Mouse (Mus musculus): Measurements from ENCODE around the gene Ackr1. TPM values are rescaled to one million over a fixed set of nuclear protein-coding genes. Genes with fewer than 3 reads are reported as not detected.

Gene Ackr1
- polyA plus RNA-seq, 1 experiment from 2014 or later = 0.78 TPM

DNA sequence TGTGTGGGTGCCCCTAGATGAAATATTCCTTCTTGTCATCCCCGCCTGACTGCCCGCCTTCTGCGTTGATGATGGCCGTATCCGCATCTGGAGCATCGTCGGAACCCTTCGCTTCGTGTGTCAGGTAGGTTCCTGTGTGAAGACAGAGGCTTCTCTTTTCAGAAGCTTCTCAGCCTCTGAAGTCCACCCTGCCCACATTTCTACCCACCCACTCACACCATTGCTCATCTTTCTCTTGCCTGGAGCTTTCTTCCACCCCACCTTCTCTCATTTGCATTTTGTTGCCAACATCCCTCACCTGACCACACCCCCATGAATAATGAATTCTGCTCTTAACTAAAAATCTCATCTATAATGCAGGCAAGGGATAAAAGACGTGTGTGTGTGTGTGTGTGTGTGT is 3.5 kb upstream of the Ackr1 start:
- Histone ChIP-seq H3K27ac (no peak overlapping the region), H3K4me3 (no peak overlapping the region), H3K27me3 (ENCODE audit: low read depth, poor library complexity, severe bottlenecking) (no peaks in the 10 kb centered on the region), H3K9me3 (replicated peaks) (no peaks in the 10 kb centered on the region), H3K4me1 (no peaks in the 10 kb centered on the region), H3K36me3 (no peaks in the 10 kb centered on the region)
- DNase-seq (ENCODE audit: low spot score) = no peak
- WGBS = 91% methylated on average over 10 of the region's 10 CpGs

DNA sequence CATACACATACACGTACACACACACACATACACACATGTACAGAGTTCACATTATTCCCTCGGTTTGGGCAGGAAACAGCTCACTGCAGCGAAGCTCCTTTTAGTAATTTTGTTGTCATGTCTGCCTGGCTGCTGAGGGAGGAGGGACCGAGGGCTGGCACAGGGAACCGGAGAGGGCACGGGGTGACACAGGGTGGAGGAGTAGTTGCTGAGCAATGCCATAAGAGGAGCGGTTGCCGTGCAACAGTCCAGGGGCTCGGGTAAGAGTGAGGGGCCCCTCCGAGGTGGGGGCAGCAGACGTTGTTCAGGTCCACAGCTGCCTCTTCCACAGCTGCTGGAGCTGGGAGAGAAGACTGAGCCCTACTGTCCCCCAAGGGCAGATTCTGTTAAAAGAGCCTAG is 2.4 kb upstream of the Ackr1 start:
- 78% methylated on average over 11 of the region's 11 CpGs for WGBS
- no peak overlapping the region for H3K4me3 ChIP-seq
- H3K9me3 ChIP-seq (replicated peaks) = no peaks in the 10 kb centered on the region
- no peaks in the 10 kb centered on the region for H3K27me3 ChIP-seq (ENCODE audit: low read depth, poor library complexity, severe bottlenecking)
- H3K4me1 ChIP-seq = no peaks in the 10 kb centered on the region
- no peak overlapping the region for H3K27ac ChIP-seq
- DNase-seq (ENCODE audit: low spot score) = no peak
- H3K36me3 ChIP-seq = no peaks in the 10 kb centered on the region

DNA sequence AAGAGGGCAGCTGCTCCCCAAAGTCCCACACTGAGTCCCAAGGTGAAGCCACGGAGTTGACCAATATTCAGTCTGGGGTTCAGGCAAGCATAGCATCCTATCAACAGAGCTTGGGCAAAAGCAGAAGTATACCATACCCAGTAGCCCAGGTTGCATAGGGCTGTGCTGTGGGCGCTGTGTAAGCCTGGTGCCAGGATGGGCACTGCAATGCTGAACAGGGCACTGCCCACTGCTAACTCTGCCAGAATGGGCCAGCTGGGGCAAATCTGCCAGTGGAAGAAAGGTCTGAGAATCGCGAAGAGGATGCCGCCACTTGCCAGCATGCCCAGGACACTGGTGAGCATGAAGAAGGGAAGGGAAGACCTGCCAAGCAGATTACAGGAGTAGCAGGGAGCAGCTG is 1.1 kb downstream of the Ackr1 start:
- no peak for DNase-seq (ENCODE audit: low spot score)
- Histone ChIP-seq H3K4me1 (no peaks in the 10 kb centered on the region), H3K27me3 (ENCODE audit: low read depth, poor library complexity, severe bottlenecking) (no peaks in the 10 kb centered on the region), H3K9me3 (replicated peaks) (no peaks in the 10 kb centered on the region), H3K4me3 (no peak overlapping the region), H3K27ac (no peak overlapping the region), H3K36me3 (no peaks in the 10 kb centered on the region)
- WGBS = 89% methylated on average over 5 of the region's 5 CpGs

DNA sequence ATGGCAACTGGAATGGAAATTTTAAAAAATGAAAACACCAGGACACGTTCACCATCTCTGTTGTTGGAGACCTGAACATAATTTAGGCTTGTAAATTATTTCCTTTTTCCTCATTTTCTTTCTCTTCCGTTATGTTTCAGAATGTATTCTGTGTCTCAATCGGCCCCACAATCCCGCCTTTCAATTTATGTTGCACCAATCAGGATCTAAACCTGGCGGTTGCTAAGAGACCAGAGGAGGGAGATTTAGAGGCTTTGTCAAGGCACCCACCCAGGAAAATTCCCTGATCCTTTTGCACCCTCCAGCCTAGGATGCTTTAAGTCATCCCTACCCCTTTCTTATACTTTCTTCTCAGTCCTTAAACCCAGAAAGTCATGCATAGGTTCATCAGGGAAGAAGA is 3.8 kb downstream of the Ackr1 start:
- H3K27ac ChIP-seq = no peak overlapping the region
- H3K4me1 ChIP-seq = no peaks in the 10 kb centered on the region
- no peak for DNase-seq (ENCODE audit: low spot score)
- H3K27me3 ChIP-seq (ENCODE audit: low read depth, poor library complexity, severe bottlenecking) = no peaks in the 10 kb centered on the region
- H3K9me3 ChIP-seq (replicated peaks) = no peaks in the 10 kb centered on the region
- no peak overlapping the region for H3K4me3 ChIP-seq
- WGBS = 81% methylated on average over 5 of the region's 5 CpGs
- no peaks in the 10 kb centered on the region for H3K36me3 ChIP-seq

DNA sequence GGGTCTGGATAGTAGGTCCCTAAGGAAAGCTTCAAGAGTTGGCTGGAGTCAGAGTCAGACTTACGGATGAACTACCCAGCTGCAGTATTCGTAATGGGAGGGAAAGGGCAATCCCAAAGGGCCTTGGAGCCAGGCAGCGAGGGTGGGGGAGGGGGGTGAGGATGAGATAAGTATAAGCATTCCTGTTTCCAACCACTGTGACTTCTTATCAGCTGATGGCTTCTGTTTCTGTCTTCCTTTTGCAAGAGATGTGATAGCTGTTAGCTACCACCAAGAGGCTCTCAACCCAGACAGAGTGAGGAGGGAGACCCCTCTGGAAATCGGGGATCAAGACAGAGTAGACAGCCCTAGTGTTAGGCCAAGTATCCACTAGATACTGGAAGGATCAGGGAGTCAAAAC is 4.4 kb downstream of the Ackr1 start:
- WGBS = 60% methylated on average over 4 of the region's 4 CpGs
- H3K4me1 ChIP-seq = no peaks in the 10 kb centered on the region
- H3K9me3 ChIP-seq (replicated peaks) = no peaks in the 10 kb centered on the region
- no peak overlapping the region for H3K27ac ChIP-seq
- no peaks in the 10 kb centered on the region for H3K36me3 ChIP-seq
- no peak overlapping the region for H3K4me3 ChIP-seq
- DNase-seq (ENCODE audit: low spot score) = no peak
- no peaks in the 10 kb centered on the region for H3K27me3 ChIP-seq (ENCODE audit: low read depth, poor library complexity, severe bottlenecking)

DNA sequence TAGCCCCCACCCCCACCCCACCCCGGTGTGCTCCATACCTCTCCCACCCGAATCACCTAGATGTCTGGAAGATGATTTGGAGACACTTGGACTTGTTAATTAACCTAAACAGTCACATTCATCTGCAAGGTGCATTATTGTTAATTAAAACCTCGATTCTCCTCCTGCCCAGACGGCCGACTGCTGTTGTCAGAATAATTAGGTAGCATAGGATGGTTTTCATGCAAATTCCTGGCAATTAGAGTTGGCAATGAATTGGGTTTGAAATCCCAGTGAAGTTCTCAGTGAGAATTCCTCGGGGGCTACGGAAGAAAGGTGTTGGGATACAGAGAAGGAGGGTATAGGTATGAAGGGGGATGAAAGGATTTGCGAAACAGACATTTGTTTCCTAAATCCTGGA is 5.1 kb downstream of the Ackr1 start:
- WGBS = 72% methylated on average over 8 of the region's 8 CpGs
- Histone ChIP-seq H3K9me3 (replicated peaks) (no peaks in the 10 kb centered on the region), H3K4me3 (no peak overlapping the region), H3K27me3 (ENCODE audit: low read depth, poor library complexity, severe bottlenecking) (no peaks in the 10 kb centered on the region), H3K36me3 (no peaks in the 10 kb centered on the region), H3K27ac (no peak overlapping the region), H3K4me1 (no peaks in the 10 kb centered on the region)
- no peak for DNase-seq (ENCODE audit: low spot score)

DNA sequence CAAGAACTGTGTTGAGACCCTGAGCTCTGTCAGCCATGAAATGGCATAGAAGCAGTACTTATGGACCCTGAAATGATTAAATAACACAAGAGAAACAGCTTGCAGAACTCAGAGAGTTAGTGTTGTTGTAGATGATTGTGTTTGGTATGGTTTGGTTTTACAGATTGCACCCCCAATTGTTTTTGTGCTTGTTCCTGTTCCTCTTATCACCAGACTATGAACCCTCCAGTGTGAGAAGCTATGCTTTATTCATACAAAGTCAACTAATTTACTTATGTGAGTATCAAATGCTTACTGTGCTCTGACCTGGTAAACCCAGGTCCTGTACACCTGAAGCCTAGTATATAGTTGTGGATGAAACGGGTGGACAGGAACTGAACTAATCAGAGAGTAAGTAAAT is 7.0 kb downstream of the Ackr1 start:
- H3K4me3 ChIP-seq = no peak overlapping the region
- H3K27me3 ChIP-seq (ENCODE audit: low read depth, poor library complexity, severe bottlenecking) = no peaks in the 10 kb centered on the region
- H3K4me1 ChIP-seq = no peaks in the 10 kb centered on the region
- WGBS = 75% methylated on average over 1 of the region's 1 CpGs
- H3K27ac ChIP-seq = no peak overlapping the region
- H3K36me3 ChIP-seq = no peaks in the 10 kb centered on the region
- no peaks in the 10 kb centered on the region for H3K9me3 ChIP-seq (replicated peaks)
- DNase-seq (ENCODE audit: low spot score) = no peak

DNA sequence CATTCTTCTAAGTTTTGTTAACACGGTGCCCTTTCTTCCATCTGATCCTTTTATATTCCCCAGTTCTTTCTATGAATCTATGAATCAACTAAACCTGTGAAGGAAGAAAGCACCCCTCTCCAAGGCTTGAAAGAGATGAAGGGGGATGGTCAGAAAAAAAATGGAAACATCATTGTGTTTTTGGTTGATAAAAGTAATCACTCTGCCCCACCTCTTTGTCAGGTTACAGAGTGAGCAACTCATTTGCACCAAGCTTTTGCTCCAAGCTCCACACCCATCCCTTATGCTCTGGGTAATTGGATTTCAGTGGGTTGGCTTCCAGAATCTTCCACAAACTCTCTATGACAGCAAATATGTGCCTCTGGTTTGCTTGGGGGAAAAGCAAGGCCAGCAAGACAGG is 8.2 kb downstream of the Ackr1 start:
- no peaks in the 10 kb centered on the region for H3K4me1 ChIP-seq
- H3K4me3 ChIP-seq = no peak overlapping the region
- no peaks in the 10 kb centered on the region for H3K27me3 ChIP-seq (ENCODE audit: low read depth, poor library complexity, severe bottlenecking)
- DNase-seq (ENCODE audit: low spot score) = no peak
- H3K36me3 ChIP-seq = no peaks in the 10 kb centered on the region
- 86% methylated on average over 1 of the region's 1 CpGs for WGBS
- no peaks in the 10 kb centered on the region for H3K9me3 ChIP-seq (replicated peaks)
- H3K27ac ChIP-seq = no peak overlapping the region

DNA sequence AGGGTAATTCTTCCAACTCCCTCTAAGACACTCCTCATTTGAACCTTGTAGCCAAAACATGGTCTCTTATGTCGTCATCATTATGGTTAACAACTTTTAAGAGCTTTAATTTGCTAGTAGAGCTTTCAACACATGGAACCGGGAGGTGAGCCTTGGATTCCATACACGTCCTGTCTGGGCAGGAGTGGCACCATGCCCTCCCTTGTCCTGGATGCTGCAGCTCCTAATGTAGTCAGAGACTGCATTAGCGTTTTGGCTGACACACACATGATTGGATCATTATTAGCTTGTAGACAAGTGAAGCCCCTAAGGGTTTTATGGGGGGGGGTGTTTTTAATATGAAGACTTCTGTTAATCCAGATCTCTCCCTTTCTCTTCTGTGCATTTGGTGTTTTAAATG is 8.6 kb downstream of the Ackr1 start:
- H3K4me1 ChIP-seq = no peaks in the 10 kb centered on the region
- H3K27me3 ChIP-seq (ENCODE audit: low read depth, poor library complexity, severe bottlenecking) = no peaks in the 10 kb centered on the region
- 76% methylated on average over 4 of the region's 4 CpGs for WGBS
- no peak for DNase-seq (ENCODE audit: low spot score)
- no peaks in the 10 kb centered on the region for H3K36me3 ChIP-seq
- no peaks in the 10 kb centered on the region for H3K9me3 ChIP-seq (replicated peaks)
- H3K4me3 ChIP-seq = no peak overlapping the region
- H3K27ac ChIP-seq = no peak overlapping the region

DNA sequence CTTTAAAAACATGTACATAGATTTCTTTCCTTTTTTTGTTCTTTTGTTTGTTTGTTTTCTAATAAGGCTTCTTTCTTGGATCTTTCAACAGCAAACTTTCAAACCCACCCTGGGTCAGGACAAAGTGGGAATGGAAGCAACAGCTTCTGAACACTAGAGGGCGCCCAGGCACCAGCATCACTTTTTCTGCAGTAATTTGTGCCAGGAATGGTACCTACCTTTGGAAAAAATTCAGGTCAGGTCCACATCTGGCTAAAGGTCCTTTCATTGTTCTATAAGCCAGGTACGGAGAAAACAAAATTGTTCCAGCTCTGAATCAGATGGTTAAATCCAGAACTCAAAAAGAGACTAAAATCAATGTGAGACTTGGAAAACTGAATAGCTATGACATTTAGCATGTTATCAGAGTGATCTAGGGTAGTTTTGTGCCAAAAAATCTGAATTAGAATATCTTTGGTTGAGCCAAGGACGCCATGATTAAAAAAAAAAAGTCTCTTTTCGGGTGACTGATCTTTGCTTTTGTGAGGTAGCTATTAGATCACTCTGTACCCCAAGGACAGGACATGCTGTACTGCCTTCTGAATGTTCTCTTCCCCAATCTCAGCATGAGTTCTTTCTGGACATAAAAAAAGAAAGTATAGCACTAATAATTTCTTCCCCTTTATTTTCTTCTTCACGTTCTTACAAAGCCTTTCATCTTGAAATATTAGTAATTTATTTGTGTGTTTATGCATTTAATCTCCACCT is 9.5 kb downstream of the Ackr1 start:
- H3K27me3 ChIP-seq (ENCODE audit: low read depth, poor library complexity, severe bottlenecking) = no peaks in the 10 kb centered on the region
- no peaks in the 10 kb centered on the region for H3K36me3 ChIP-seq
- WGBS = 39% methylated on average over 5 of the region's 5 CpGs
- no peak overlapping the region for H3K27ac ChIP-seq
- peak; percentile 58 for DNase-seq (ENCODE audit: low spot score)
- no peaks in the 10 kb centered on the region for H3K9me3 ChIP-seq (replicated peaks)
- H3K4me3 ChIP-seq = no peak overlapping the region
- H3K4me1 ChIP-seq = no peaks in the 10 kb centered on the region

DNA sequence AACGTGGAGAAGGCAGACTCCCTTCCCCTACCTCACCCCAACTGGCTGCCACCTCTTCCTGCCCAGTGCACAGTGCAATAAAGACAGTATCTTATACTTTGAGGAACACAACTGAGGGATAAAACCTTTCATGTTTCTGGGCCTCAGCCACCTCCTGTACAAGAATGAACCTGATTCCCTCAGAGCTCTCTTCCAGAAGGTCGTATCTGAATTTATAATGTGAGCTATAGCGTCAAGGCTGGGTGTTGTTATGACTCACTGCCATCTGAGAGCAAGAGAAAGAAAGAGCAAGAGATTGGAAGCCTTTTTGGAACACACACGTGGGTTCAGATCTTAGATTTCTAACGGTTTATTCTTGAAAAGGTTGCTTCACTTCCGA is 11.3 kb downstream of the Ackr1 start:
- WGBS = 72% methylated on average over 6 of the region's 6 CpGs
- Histone ChIP-seq H3K4me3 (no peak overlapping the region), H3K9me3 (replicated peaks) (no peaks in the 10 kb centered on the region)

DNA sequence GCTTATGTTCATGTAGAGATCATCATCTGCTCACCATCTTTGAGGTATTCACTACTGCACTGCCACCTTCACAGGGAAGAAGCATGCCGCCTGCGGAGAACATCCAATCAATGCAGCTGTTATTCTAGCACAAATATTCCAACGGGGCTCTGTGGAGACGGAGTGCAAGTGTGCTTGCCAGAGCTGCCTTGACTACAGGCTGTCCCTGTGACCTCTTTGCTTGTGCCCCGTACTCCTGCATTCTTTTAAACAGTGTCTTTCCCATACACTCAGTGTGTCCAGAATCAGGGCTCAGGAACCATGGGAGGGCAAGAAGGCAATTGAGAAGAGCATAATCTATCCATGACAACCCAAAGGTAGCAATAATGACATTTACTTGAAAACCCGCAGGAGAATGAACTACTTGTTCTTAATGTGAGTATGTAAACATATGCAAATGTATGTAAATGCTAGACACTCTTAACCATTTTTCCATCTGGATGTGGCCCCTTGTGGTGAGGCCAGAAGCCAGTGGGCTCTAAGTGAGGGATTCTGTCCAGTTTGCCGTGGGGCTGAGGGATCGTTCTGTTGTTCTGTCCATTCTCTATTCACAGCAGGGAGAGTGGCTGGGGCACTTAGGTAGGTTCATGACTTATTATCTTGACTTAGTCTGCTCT is 11.8 kb downstream of the Ackr1 start:
- Histone ChIP-seq H3K9me3 (replicated peaks) (no peaks in the 10 kb centered on the region), H3K27ac (no peak overlapping the region), H3K4me3 (no peak overlapping the region), H3K36me3 (no peaks in the 10 kb centered on the region), H3K4me1 (no peaks in the 10 kb centered on the region), H3K27me3 (ENCODE audit: low read depth, poor library complexity, severe bottlenecking) (no peaks in the 10 kb centered on the region)
- 83% methylated on average over 8 of the region's 8 CpGs for WGBS
- DNase-seq (ENCODE audit: low spot score) = no peak

More for the DNA sequence above, 11.3 kb downstream of the Ackr1 start:
- H3K27ac ChIP-seq = no peak overlapping the region
- no peaks in the 10 kb centered on the region for H3K27me3 ChIP-seq (ENCODE audit: low read depth, poor library complexity, severe bottlenecking)
- H3K36me3 ChIP-seq = no peaks in the 10 kb centered on the region
- no peaks in the 10 kb centered on the region for H3K4me1 ChIP-seq
- no peak for DNase-seq (ENCODE audit: low spot score)

DNA sequence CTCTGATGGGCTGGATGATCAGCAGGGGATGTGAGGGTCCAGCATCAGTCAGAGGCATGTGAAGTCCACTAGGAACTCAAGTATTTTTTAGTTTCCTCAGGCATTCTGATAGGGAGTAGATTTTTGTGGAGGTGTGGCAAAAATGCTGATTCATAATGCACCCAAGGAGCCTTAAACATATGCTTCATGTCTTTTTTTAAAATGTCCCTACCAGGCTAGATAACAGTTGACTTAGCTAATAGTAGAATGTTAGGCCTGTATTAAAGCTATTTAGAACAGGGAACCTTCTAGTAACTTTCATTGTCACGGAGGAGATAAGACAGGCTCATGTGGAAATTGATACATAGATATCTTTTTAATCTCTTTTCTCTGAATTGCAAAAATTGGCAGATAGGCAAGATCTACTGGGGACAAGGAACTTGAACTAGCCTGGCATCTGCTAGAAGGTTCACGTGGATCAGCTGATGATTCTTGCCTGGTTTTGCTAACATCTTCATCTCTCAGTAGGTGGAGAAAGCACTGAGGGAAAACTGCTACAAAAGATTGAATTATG is 15.5 kb downstream of the Ackr1 start:
- no peaks in the 10 kb centered on the region for H3K36me3 ChIP-seq

More for the DNA sequence above, 15.5 kb downstream of the Ackr1 start:
- H3K9me3 ChIP-seq (replicated peaks) = no peaks in the 10 kb centered on the region
- no peak overlapping the region for H3K27ac ChIP-seq
- no peak overlapping the region for H3K4me3 ChIP-seq
- WGBS = 92% methylated on average over 2 of the region's 2 CpGs
- no peak for DNase-seq (ENCODE audit: low spot score)
- H3K4me1 ChIP-seq = no peaks in the 10 kb centered on the region
- H3K27me3 ChIP-seq (ENCODE audit: low read depth, poor library complexity, severe bottlenecking) = no peaks in the 10 kb centered on the region

Measured in limb, embryonic 10.5 days (tissue).